Mouse (Mus musculus) WW6 (cell line): ENCODE measurements around the gene AU022751.
"Not testable (repeated sequence)": the region's sequence is repeated elsewhere in the genome, so short reads cannot be mapped to it uniquely, and the experiment has no call there.

Source experiments
- DNase-seq: peaks from one replicate; pipeline ENCODE4 v3.0.0-alpha.2; 2013; ENCODE audit warnings: low read depth, low spot score

The AU022751 gene

GRCm38 (mm10) chrX:6082954-6083680 is at the start of gene AU022751:
TSS of gene AU022751 (minus strand) at chrX:6083419.
- DNase-seq, result no peak

GRCm38 (mm10) chrX:6091996-6092757 is 9.0 kb upstream of the AU022751 start:
- DNase-seq, result no peak

GRCm38 (mm10) chrX:6091547-6091946 is 8.3 kb upstream of the AU022751 start:
- no peak for DNase-seq

- DNase-seq, result no peak
Observed at GRCm38 (mm10) chrX:6061563-6061962, 21.7 kb downstream of the AU022751 start.

GRCm38 (mm10) chrX:6047936-6048614 is 35.1 kb downstream of the AU022751 start:
- DNase-seq, result not testable (repeated sequence)

- DNase-seq, result not testable (repeated sequence)
Observed at GRCm38 (mm10) chrX:6047066-6047935, 35.9 kb downstream of the AU022751 start, which contains the start of gene Nudt11. TSS of gene Nudt11 (plus strand) at chrX:6047453.
